Mouse (Mus musculus): Measurements from ENCODE around the gene Slfn8. TPM values are rescaled to one million over a fixed set of nuclear protein-coding genes. Genes with fewer than 3 reads are reported as not detected.

The Slfn8 gene
- 10 to 100 TPM; 55.0 to 55.9 TPM for total RNA-seq (2023)

GRCm38 (mm10) chr11:83020621-83021020 lies at the start of gene Slfn8:
Gene Slfn8, minus strand, starts transcription at chr11:83020810.

GRCm38 (mm10) chr11:83064946-83065345 lies 44.3 kb upstream of the Slfn8 start, which contains the start of gene Slfn2:
Gene Slfn2, plus strand, starts transcription at chr11:83065112.

GRCm38 (mm10) chr11:82991469-82992166 lies 29.0 kb downstream of the Slfn8 start, which contains the start of gene Slfn9:
Gene Slfn9, minus strand, starts transcription at chr11:82991830.

Other genes starting within 250 kb of the Slfn8 start
- 10 to 100 TPM; 40.2 to 40.4 TPM for gene Lig3, start 239.7 kb downstream of the Slfn8 start, total RNA-seq (2023)
- 10 to 100 TPM; 17.9 to 22.8 TPM for gene Rffl, start 149.6 kb downstream of the Slfn8 start, total RNA-seq (2023)
- 10 to 100 TPM; 15.5 to 23.2 TPM for gene Rad51d, start 130.2 kb downstream of the Slfn8 start, total RNA-seq (2023)
- not detected for gene Fndc8, start 128.7 kb downstream of the Slfn8 start, total RNA-seq (2023)
- 100 to 1,000 TPM in 1 of 2 experiments, 10 to 100 TPM in 1; 93.7 to 101 TPM for gene Nle1, start 112.4 kb downstream of the Slfn8 start, total RNA-seq (2023)
- not detected for gene Unc45b, start 110.3 kb downstream of the Slfn8 start, total RNA-seq (2023)
- 10 to 100 TPM; 58.9 to 70.8 TPM for gene Slfn5, start 69.5 kb downstream of the Slfn8 start, total RNA-seq (2023)
- gene Slfn9, start 29.0 kb downstream of the Slfn8 start, total RNA-seq (2023) = 10 to 100 TPM; 22.4 to 23.2 TPM
- gene Slfn2, start 44.3 kb upstream of the Slfn8 start, total RNA-seq (2023) = 100 to 1,000 TPM; 201 to 232 TPM
- 100 to 1,000 TPM; 134 to 172 TPM for gene Slfn1, start 96.0 kb upstream of the Slfn8 start, total RNA-seq (2023)
- gene Slfn4, start 154.4 kb upstream of the Slfn8 start, total RNA-seq (2023) = under 1 TPM; 0.82 to 0.86 TPM
- gene Slfn3, start 170.5 kb upstream of the Slfn8 start, total RNA-seq (2023) = 1 to 10 TPM; 7.6 to 8.4 TPM

Data from T-cell, adult 66 days (primary cell).